Mouse (Mus musculus) myocyte (in vitro differentiated cells): ENCODE measurements around the gene Card6. TPM values are rescaled to one million over a fixed set of nuclear protein-coding genes. Genes with fewer than 3 reads are reported as not detected.

Experiments
- H3K27me3 ChIP-seq: one replicate; pipeline ENCODE4 v1.6.1; 2011; ENCODE audit not compliant: control insufficient read depth, insufficient read depth, insufficient read length
- H3K36me3 ChIP-seq: one replicate; pipeline ENCODE4 v1.6.1; 2011; ENCODE audit not compliant: control insufficient read depth, insufficient read depth
- H3K4me2 ChIP-seq: one replicate; pipeline ENCODE4 v1.6.1; 2011; ENCODE audit warnings: low read depth, control low read depth
- H3K4me3 ChIP-seq: one replicate; pipeline ENCODE4 v1.5.1; 2011; ENCODE audit warnings: mild to moderate bottlenecking, control low read depth, moderate library complexity
- H3K79me2 ChIP-seq: one replicate; pipeline ENCODE4 v1.6.1; 2011; ENCODE audit not compliant: control insufficient read depth, insufficient read depth
- H3ac ChIP-seq: one replicate; pipeline ENCODE4 v1.6.1; 2011; ENCODE audit not compliant: control insufficient read depth, insufficient read length
- CEBPB ChIP-seq: IDR thresholded peaks from 2 replicates; pipeline ENCODE4 v1.6.1; 2011; ENCODE audit warnings: mild to moderate bottlenecking, moderate library complexity; ENCODE audit not compliant: poor library complexity, insufficient read depth, severe bottlenecking
- E2F4 ChIP-seq: IDR thresholded peaks from one replicate; pipeline ENCODE4 v1.6.1; 2011; ENCODE audit warnings: mild to moderate bottlenecking, control low read depth, moderate library complexity; ENCODE audit not compliant: insufficient read depth
- MAX ChIP-seq: IDR thresholded peaks from one replicate; pipeline ENCODE4 v1.6.1; 2011; ENCODE audit warnings: low read depth, mild to moderate bottlenecking, control low read depth
- MYOD1 ChIP-seq, 3 experiments: IDR thresholded peaks; one replicate each; pipeline ENCODE4 v1.6.1; 2011; ENCODE audit warnings: control low read depth in 2 of 3, low read depth in 2 of 3, mild to moderate bottlenecking in 2 of 3, moderate library complexity in 1 of 3; ENCODE audit not compliant: insufficient read length in 2 of 3, control insufficient read depth in 1 of 3
- MYOG ChIP-seq, 3 experiments: IDR thresholded peaks; one replicate each; pipeline ENCODE4 v1.6.1; 2011; ENCODE audit warnings: control low read depth in 2 of 3, low read depth in 2 of 3, mild to moderate bottlenecking in 2 of 3; ENCODE audit not compliant: insufficient read length in 2 of 3, control insufficient read depth in 1 of 3, insufficient read depth in 1 of 3
- POLR2A ChIP-seq: IDR thresholded peaks from one replicate; pipeline ENCODE4 v1.6.1; 2011; ENCODE audit warnings: low read depth, mild to moderate bottlenecking, control low read depth, moderate library complexity; ENCODE audit not compliant: insufficient read length
- POLR2AphosphoS2 ChIP-seq: IDR thresholded peaks from one replicate; pipeline ENCODE4 v1.6.1; 2011; ENCODE audit warnings: low read depth, control low read depth; ENCODE audit not compliant: insufficient read length
- REST ChIP-seq: IDR thresholded peaks from one replicate; pipeline ENCODE4 v1.6.1; 2011; ENCODE audit warnings: mild to moderate bottlenecking, control low read depth, moderate library complexity; ENCODE audit not compliant: insufficient read depth, insufficient read length
- SRF ChIP-seq: IDR thresholded peaks from one replicate; pipeline ENCODE4 v1.6.1; 2011; ENCODE audit warnings: low read depth; ENCODE audit not compliant: control insufficient read depth, insufficient read length
- TCF12 ChIP-seq: IDR thresholded peaks from one replicate; pipeline ENCODE4 v1.6.1; 2011; ENCODE audit warnings: mild to moderate bottlenecking, control low read depth; ENCODE audit not compliant: poor library complexity, insufficient read depth, severe bottlenecking
- TCF3 ChIP-seq: IDR thresholded peaks from one replicate; pipeline ENCODE4 v1.6.1; 2011; ENCODE audit warnings: low read depth, control low read depth; ENCODE audit not compliant: insufficient read length
- USF1 ChIP-seq: IDR thresholded peaks from one replicate; pipeline ENCODE4 v1.6.1; 2011; ENCODE audit warnings: low read depth, mild to moderate bottlenecking, control low read depth, moderate library complexity
- polyA plus RNA-seq: library from polyadenylated mRNA; unstranded; fragments of >200 nt; fragmentation: generic; extraction: Trizol; gene quantifications from one replicate; pipeline ENCODE4 v1.2.1, GENCODE M21; 2012; ENCODE audit warnings: missing spikeins

Card6 gene
- polyA plus RNA-seq: 4.2 TPM

- peak within 1 kb of the TSS; percentile 29 for H3K4me3 ChIP-seq
- H3K27me3 ChIP-seq: no peaks in the 10 kb centered on the region
- H3K4me2 ChIP-seq: peak within 1 kb of the TSS; percentile 58
- no peak within 1 kb of the TSS for H3ac ChIP-seq
- TF ChIP-seq USF1 (no peak), POLR2AphosphoS2 (no peak), MYOD1 (IDR thresholded peaks at IDR 0.05; ENCODE audit: control insufficient read depth in 1 of 3, insufficient read length in 2 of 3, low read depth in 2 of 3) (no peak), MAX (no peak), POLR2A (no peak), SRF (no peak)
- H3K36me3 ChIP-seq: peaks cover 6% of the 10 kb centered on the region
- no peaks in the 10 kb centered on the region for H3K79me2 ChIP-seq
Observed at GRCm38 (mm10) chr15:5107686-5108654, at the start of gene Card6. TSS of gene Card6 (minus strand) at chr15:5108539.

GRCm38 (mm10) chr15:5157386-5157785, 49.0 kb upstream of the Card6 start:
- no peak overlapping the region for H3K4me3 ChIP-seq
- peaks cover 84% of the 10 kb centered on the region for H3K79me2 ChIP-seq
- peaks cover 8% of the 10 kb centered on the region for H3K36me3 ChIP-seq
- H3K4me2 ChIP-seq: no peak overlapping the region
- TF ChIP-seq MAX (no peak), MYOG (IDR thresholded peaks at IDR 0.05; ENCODE audit: control insufficient read depth in 1 of 3, insufficient read depth in 1 of 3, insufficient read length in 2 of 3, low read depth in 2 of 3) (no peak), TCF3 (no peak), CEBPB (no peak), POLR2AphosphoS2 (no peak), REST (no peak), E2F4 (no peak), POLR2A (no peak), SRF (no peak), TCF12 (no peak), USF1 (no peak), MYOD1 (IDR thresholded peaks at IDR 0.05; ENCODE audit: control insufficient read depth in 1 of 3, insufficient read length in 2 of 3, low read depth in 2 of 3) (no peak)
- H3ac ChIP-seq: no peak overlapping the region
- no peaks in the 10 kb centered on the region for H3K27me3 ChIP-seq

- Histone ChIP-seq H3ac (no peak overlapping the region), H3K79me2 (peaks cover 94% of the 10 kb centered on the region), H3K4me3 (no peak overlapping the region), H3K4me2 (no peak overlapping the region), H3K36me3 (peaks cover 8% of the 10 kb centered on the region), H3K27me3 (no peaks in the 10 kb centered on the region)
- TF ChIP-seq MYOD1 (IDR thresholded peaks at IDR 0.05; ENCODE audit: control insufficient read depth in 1 of 3, insufficient read length in 2 of 3, low read depth in 2 of 3): no peak
- no peak for TF ChIP-seq SRF
- no peak for TF ChIP-seq MYOG (IDR thresholded peaks at IDR 0.05; ENCODE audit: control insufficient read depth in 1 of 3, insufficient read depth in 1 of 3, insufficient read length in 2 of 3, low read depth in 2 of 3)
- no peak for TF ChIP-seq CEBPB
- no peak for TF ChIP-seq POLR2AphosphoS2
- no peak for TF ChIP-seq MAX
- no peak for TF ChIP-seq TCF3
- no peak for TF ChIP-seq E2F4
Observed at GRCm38 (mm10) chr15:5156355-5156754, 48.0 kb upstream of the Card6 start.

GRCm38 (mm10) chr15:5155093-5155492, 46.8 kb upstream of the Card6 start:
- H3K36me3 ChIP-seq: peaks cover under 1% of the 10 kb centered on the region
- H3K4me3 ChIP-seq: no peak overlapping the region
- peaks cover 100% of the 10 kb centered on the region for H3K79me2 ChIP-seq
- no peak overlapping the region for H3K4me2 ChIP-seq
- H3K27me3 ChIP-seq: no peaks in the 10 kb centered on the region
- TF ChIP-seq REST (no peak), MAX (no peak), MYOG (IDR thresholded peaks at IDR 0.05; ENCODE audit: control insufficient read depth in 1 of 3, insufficient read depth in 1 of 3, insufficient read length in 2 of 3, low read depth in 2 of 3) (no peak), SRF (no peak), CEBPB (no peak), TCF3 (no peak), E2F4 (no peak), TCF12 (no peak), USF1 (no peak), POLR2A (no peak), POLR2AphosphoS2 (no peak)
- no peak overlapping the region for H3ac ChIP-seq

- H3ac ChIP-seq: no peak overlapping the region
- no peak for TF ChIP-seq USF1
- no peak overlapping the region for H3K4me3 ChIP-seq
- H3K27me3 ChIP-seq: no peaks in the 10 kb centered on the region
- H3K4me2 ChIP-seq: no peak overlapping the region
- H3K36me3 ChIP-seq: no peaks in the 10 kb centered on the region
- peaks cover 100% of the 10 kb centered on the region for H3K79me2 ChIP-seq
Observed at GRCm38 (mm10) chr15:5154621-5155020, 46.3 kb upstream of the Card6 start.
